Mouse (Mus musculus) heart, postnatal 25 days (tissue): ENCODE measurements around the gene Pigh. TPM values are rescaled to one million over a fixed set of nuclear protein-coding genes. Genes with fewer than 3 reads are reported as not detected.

ENCODE experiments used
- total RNA-seq, 2 experiments: library from RNA; stranded (reverse); gene quantifications; 2 replicates each; pipeline ENCODE4 v1.2.3; 2021

Gene Pigh
- total RNA-seq, 2 experiments from 2014 or later, result 3.8 to 4.0 TPM

Other genes with a start within 250 kb of the Pigh start
- 10 to 100 TPM; 81.9 to 83.8 TPM for gene Atp6v1d, start 228.0 kb downstream of the Pigh start, total RNA-seq
- gene Eif2s1, start 227.8 kb downstream of the Pigh start, total RNA-seq, result 10 to 100 TPM; 52.2 to 56.2 TPM
- gene Plek2, start 182.7 kb downstream of the Pigh start, total RNA-seq, result under 1 TPM; 0.28 to 0.47 TPM
- 1 to 10 TPM; 3.8 to 5.0 TPM for gene Tmem229b, start 82.0 kb downstream of the Pigh start, total RNA-seq
- 1 to 10 TPM; 2.6 to 3.6 TPM for gene Plekhh1, start 60.5 kb downstream of the Pigh start, total RNA-seq
- not detected for gene Arg2, start 41.1 kb upstream of the Pigh start, total RNA-seq
- gene Vti1b, start 83.0 kb upstream of the Pigh start, total RNA-seq, result 10 to 100 TPM; 73.5 to 80.3 TPM
- gene Rdh11, start 102.6 kb upstream of the Pigh start, total RNA-seq, result 1 to 10 TPM; 2.3 to 3.1 TPM
- gene Rdh12, start 119.3 kb upstream of the Pigh start, total RNA-seq, result under 1 TPM in 1 of 2 experiments, not detected in 1; 0.86 TPM
- gene Zfyve26, start 206.7 kb upstream of the Pigh start, total RNA-seq, result 10 to 100 TPM; 15.8 to 16.7 TPM
- gene Rad51b, start 207.6 kb upstream of the Pigh start, total RNA-seq, result under 1 TPM; 0.68 to 0.84 TPM